Mouse (Mus musculus): Measurements from ENCODE around the gene Lrmp. TPM values are rescaled to one million over a fixed set of nuclear protein-coding genes. Genes with fewer than 3 reads are reported as not detected.

The Lrmp gene
- total RNA-seq, 2 experiments from 2014 or later, result 1.0 to 1.2 TPM

- no peak for DNase-seq
These were observed 21.4 kb downstream of the Lrmp start for GRCm38 (mm10) chr6:145136831-145137230.

- no peak for DNase-seq
These were observed 23.8 kb downstream of the Lrmp start for GRCm38 (mm10) chr6:145139236-145139635.

- DNase-seq, result no peak
These were observed 24.5 kb downstream of the Lrmp start for GRCm38 (mm10) chr6:145139776-145140475.

GRCm38 (mm10) chr6:145140706-145141105 lies 25.3 kb downstream of the Lrmp start:
- no peak for DNase-seq

DNA sequence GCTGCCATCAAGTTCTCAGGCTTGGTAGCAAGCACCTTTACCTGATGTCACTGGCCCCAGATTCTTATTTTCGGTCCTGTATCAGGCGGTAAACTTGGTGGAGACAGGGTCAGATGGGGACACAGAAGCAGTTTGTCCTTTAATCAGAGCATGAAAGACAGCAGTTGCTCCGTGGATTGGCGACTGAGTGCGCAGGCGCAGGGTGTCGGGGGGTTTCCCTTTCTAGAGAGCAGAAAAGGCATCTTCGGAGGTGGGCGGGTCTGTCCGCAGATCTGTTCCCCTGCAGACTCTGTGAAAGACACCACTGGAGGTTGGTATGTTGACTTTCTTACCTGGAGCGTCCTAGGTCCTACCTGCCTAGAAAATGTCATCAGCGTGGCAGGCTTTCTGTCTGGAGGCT lies 26.4 kb downstream of the Lrmp start:
- DNase-seq, result no peak

GRCm38 (mm10) chr6:145145173-145145572 lies 29.7 kb downstream of the Lrmp start:
- no peak for DNase-seq

DNA sequence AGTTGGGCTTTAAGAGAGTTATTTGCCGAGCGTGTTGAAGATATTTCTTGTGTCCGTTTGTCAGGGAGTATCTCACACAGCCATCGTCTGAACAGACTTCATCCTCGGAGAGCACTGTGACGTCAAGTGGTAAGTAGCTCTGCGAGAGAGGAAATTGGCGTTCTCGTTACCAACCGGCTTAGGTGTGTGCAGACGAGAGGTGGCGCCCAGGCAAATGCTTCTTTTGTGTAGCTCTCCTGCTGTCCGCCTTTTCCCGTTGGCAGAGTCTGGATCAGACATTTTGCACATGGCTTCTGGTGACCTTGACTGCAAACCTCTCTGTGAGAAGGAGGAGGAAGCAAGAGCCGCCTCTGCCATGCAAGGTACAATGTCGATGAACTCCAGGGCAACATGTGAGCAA lies 32.3 kb downstream of the Lrmp start:
- DNase-seq, result no peak

- DNase-seq, result peak; percentile 17
These were observed 33.6 kb downstream of the Lrmp start for GRCm38 (mm10) chr6:145149054-145149453.

GRCm38 (mm10) chr6:145158619-145159018 lies 43.2 kb downstream of the Lrmp start:
- DNase-seq, result no peak

DNA sequence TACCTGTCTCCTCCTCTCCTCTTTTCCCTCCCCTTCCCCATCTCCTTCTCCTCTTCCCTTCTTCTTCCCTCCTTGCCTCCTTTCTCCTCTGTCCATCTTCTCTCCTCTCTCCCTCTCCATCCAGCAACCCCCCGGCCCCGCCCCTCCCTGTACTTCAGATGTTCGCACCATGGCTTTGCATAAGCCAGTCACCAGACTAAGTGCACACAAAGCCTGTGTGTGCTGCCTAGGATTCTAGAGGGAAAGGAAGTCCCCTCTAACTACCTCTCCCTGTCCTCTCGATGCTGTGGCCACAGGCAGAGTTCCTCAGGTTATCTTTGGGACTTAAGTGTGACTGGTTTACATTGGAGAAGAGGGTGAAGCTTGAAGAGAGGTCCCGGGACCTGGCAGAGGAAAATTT lies 45.1 kb downstream of the Lrmp start:
- DNase-seq, result no peak

GRCm38 (mm10) chr6:145171892-145172606 lies 56.6 kb downstream of the Lrmp start:
- no peak for DNase-seq

DNA sequence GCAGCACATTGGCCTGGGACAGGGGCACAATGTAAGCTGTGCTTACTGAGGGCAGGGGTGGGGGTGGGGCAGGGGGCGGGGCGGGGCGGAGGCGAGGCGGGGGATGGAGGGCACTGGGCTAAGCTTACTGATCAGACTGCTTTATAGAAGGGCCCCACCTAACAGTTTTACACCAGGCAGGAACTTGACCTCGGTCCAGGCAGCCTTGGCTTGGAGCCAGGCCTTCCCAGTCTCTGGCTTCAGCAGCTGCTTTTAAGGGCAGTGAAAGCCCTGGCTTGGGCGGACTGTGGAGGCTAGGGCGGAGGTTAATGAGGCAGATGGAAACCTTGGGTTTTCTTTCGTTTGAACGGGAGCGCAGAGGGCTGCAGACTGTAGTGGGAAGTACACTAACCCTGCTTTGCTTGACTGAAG lies 58.3 kb downstream of the Lrmp start:
- DNase-seq, result peak; percentile 73

- no peak for DNase-seq
These were observed 60.1 kb downstream of the Lrmp start for GRCm38 (mm10) chr6:145175571-145175981.

DNA sequence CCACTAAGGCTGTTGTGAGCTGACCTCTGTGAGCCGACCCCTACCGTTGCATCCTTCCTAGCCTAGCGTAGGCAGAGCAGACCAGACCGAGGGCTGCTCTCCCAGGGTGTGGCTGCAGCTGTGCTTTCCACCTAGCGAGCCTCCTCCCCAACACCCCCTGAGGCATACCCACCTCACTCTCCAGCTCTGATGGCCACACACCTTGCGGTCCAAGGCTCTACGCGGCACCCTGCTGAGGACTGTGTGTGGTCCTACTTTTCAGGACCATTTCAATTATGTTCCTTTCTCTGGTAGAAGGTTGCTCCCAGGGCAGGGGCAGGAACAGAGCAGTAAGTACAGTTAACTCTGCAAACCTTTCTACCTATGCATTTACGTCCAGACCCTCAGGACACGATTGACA lies 61.0 kb downstream of the Lrmp start:
- no peak for DNase-seq

GRCm38 (mm10) chr6:145179665-145180064 lies 64.2 kb downstream of the Lrmp start:
- DNase-seq, result no peak

DNA sequence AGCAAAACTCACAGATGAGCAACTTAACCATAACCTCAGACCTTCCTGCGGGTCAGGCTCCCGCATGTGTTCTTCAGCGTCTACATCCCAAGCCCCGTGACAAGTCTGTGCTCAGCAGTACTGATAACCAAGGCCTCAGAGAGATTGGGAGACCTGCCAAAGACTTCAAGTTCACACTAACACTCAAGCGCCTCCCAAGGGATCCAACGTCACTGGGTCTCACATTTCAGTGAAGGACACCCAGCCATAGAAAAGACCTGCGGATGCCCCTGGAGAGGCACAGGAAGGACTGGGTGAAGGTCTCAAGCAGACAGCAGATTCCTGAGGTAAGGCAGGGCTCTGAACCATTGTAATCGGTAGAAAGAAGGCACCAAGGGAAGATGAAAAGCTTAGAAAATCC lies 66.6 kb downstream of the Lrmp start:
- peak; percentile 23 for DNase-seq

DNA sequence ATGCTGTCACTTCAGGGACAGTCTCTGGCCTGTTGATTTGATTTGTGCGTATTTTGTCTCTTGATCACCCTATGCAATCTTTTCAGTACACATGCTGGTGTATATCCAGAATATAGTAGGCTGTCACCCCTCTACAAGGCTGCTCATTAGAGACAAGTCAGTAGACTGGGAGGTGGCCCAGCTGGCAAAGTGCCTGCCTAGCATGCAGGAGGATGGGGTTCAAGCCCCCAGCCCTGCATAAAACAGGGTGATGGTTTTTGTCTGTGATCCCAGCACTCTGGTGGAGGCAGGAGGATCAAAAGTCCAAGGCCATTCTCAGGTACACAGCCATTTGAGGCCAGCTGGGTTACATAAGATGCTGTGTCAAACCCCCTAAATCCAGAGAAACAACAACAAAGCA lies 70.6 kb downstream of the Lrmp start:
- DNase-seq, result no peak

- no peak for DNase-seq
These were observed 71.9 kb downstream of the Lrmp start for GRCm38 (mm10) chr6:145187093-145188088.

DNA sequence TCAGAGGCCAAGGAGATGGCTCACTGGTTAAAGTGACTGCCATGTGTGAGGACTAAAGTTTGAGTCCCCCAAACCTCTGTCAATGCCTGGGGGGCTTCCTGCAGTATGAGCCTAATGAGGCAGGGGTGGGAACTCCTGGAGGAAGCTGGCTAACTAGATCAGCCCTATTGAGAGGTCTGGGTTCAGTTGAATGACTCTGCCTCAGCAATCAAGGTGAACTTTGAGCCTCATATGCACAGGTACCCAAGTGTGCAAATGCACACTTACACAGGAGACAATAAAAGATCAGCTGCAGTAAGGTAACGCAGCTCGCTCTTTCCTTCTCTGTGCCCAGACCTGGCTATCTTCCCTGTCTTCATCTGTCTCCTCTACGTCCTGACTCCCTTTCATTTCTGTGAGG lies 77.6 kb downstream of the Lrmp start:
- DNase-seq, result no peak

- no peak for DNase-seq
These were observed 78.0 kb downstream of the Lrmp start for GRCm38 (mm10) chr6:145193446-145193845.

GRCm38 (mm10) chr6:145197949-145198686 lies 82.7 kb downstream of the Lrmp start:
- no peak for DNase-seq

All from gastrocnemius, postnatal 25 days (tissue).